Mouse (Mus musculus) C2C12 (cell line): ENCODE measurements around the gene Amotl2. TPM values are rescaled to one million over a fixed set of nuclear protein-coding genes. Genes with fewer than 3 reads are reported as not detected.

Experiments used
- H3K27me3 ChIP-seq: one replicate; pipeline ENCODE4 v1.6.1; 2011; ENCODE audit not compliant: control insufficient read depth, insufficient read depth, insufficient read length
- H3K36me3 ChIP-seq: one replicate; pipeline ENCODE4 v1.6.1; 2011; ENCODE audit not compliant: control insufficient read depth, insufficient read depth
- H3K4me3 ChIP-seq: one replicate; pipeline ENCODE4 v1.5.1; 2011; ENCODE audit warnings: mild to moderate bottlenecking, control low read depth; ENCODE audit not compliant: poor library complexity, insufficient read depth, severe bottlenecking
- H3K79me2 ChIP-seq: one replicate; pipeline ENCODE4 v1.6.1; 2011; ENCODE audit not compliant: control insufficient read depth, insufficient read depth
- H3K79me3 ChIP-seq: one replicate; pipeline ENCODE4 v1.6.1; 2011; ENCODE audit warnings: low read depth, control low read depth
- H3ac ChIP-seq: one replicate; pipeline ENCODE3; 2011; ENCODE audit warnings: low read depth; ENCODE audit not compliant: control insufficient read depth, insufficient read length
- CEBPB ChIP-seq: IDR thresholded peaks from one replicate; pipeline ENCODE4 v1.6.1; 2011; ENCODE audit warnings: low read depth, mild to moderate bottlenecking, control low read depth, moderate library complexity
- CTCF ChIP-seq: IDR thresholded peaks from one replicate; pipeline ENCODE4 v1.5.1; 2011; ENCODE audit not compliant: control insufficient read depth, insufficient read depth, insufficient read length
- FOSL1 ChIP-seq: IDR thresholded peaks from one replicate; pipeline ENCODE4 v1.8.0; 2011; ENCODE audit warnings: mild to moderate bottlenecking, low read length; ENCODE audit not compliant: poor library complexity, insufficient read depth, severe bottlenecking
- MAX ChIP-seq: IDR thresholded peaks from one replicate; pipeline ENCODE4 v1.6.1; 2011; ENCODE audit warnings: mild to moderate bottlenecking, control low read depth
- MYOD1 ChIP-seq: IDR thresholded peaks from one replicate; pipeline ENCODE4 v1.6.1; 2011; ENCODE audit warnings: low read depth; ENCODE audit not compliant: control insufficient read depth, insufficient read length
- MYOG ChIP-seq: IDR thresholded peaks from one replicate; pipeline ENCODE4 v1.6.1; 2011; ENCODE audit not compliant: control insufficient read depth, insufficient read length; ENCODE audit errors: extremely low read depth
- USF1 ChIP-seq: IDR thresholded peaks from one replicate; pipeline ENCODE4 v1.6.1; 2011; ENCODE audit warnings: low read depth, mild to moderate bottlenecking, control low read depth, moderate library complexity
- polyA plus RNA-seq: library from polyadenylated mRNA; unstranded; fragments of >200 nt; fragmentation: generic; extraction: Trizol; gene quantifications from one replicate; pipeline ENCODE4 v1.2.1, GENCODE M21; 2012; ENCODE audit warnings: missing spikeins

The Amotl2 gene
- polyA plus RNA-seq, 1 experiment: 61.0 TPM

- no peaks in the 10 kb centered on the region for H3K79me2 ChIP-seq
- H3K27me3 ChIP-seq: no peaks in the 10 kb centered on the region
- H3K4me3 ChIP-seq: no peak overlapping the region
- H3ac ChIP-seq: no peak overlapping the region
- TF ChIP-seq USF1 (no peak), CTCF (no peak), FOSL1 (no peak), MYOD1 (no peak), MYOG (no peak), CEBPB (no peak), MAX (no peak)
- no peaks in the 10 kb centered on the region for H3K79me3 ChIP-seq
- H3K36me3 ChIP-seq: no peaks in the 10 kb centered on the region
Observed at GRCm38 (mm10) chr9:102769257-102769656, 52.8 kb downstream of the Amotl2 start.

- Histone ChIP-seq H3ac (no peak overlapping the region), H3K27me3 (no peaks in the 10 kb centered on the region), H3K4me3 (no peak overlapping the region), H3K79me2 (no peaks in the 10 kb centered on the region), H3K79me3 (no peaks in the 10 kb centered on the region), H3K36me3 (no peaks in the 10 kb centered on the region)
- TF ChIP-seq FOSL1: no peak
- TF ChIP-seq CEBPB: no peak
- TF ChIP-seq MYOG: no peak
- TF ChIP-seq MAX: no peak
- no peak for TF ChIP-seq USF1
- no peak for TF ChIP-seq CTCF
- no peak for TF ChIP-seq MYOD1
Observed at GRCm38 (mm10) chr9:102770190-102770589, 53.7 kb downstream of the Amotl2 start.

GRCm38 (mm10) chr9:102771308-102771895, 54.9 kb downstream of the Amotl2 start:
- H3K36me3 ChIP-seq: no peaks in the 10 kb centered on the region
- TF ChIP-seq CEBPB: no peak
- no peak for TF ChIP-seq MYOG
- TF ChIP-seq USF1: no peak
- TF ChIP-seq FOSL1: no peak
- no peak for TF ChIP-seq MAX
- TF ChIP-seq MYOD1: no peak
- TF ChIP-seq CTCF: no peak
- H3ac ChIP-seq: no peak overlapping the region
- H3K27me3 ChIP-seq: no peaks in the 10 kb centered on the region
- no peak overlapping the region for H3K4me3 ChIP-seq
- no peaks in the 10 kb centered on the region for H3K79me3 ChIP-seq
- no peaks in the 10 kb centered on the region for H3K79me2 ChIP-seq

- Histone ChIP-seq H3K36me3 (no peaks in the 10 kb centered on the region), H3K27me3 (no peaks in the 10 kb centered on the region), H3K79me2 (no peaks in the 10 kb centered on the region), H3K79me3 (no peaks in the 10 kb centered on the region), H3K4me3 (peak overlapping the region; percentile 3), H3ac (no peak overlapping the region)
- TF ChIP-seq FOSL1 (peak; percentile 47), CTCF (no peak), MYOG (no peak), USF1 (no peak), MYOD1 (no peak), CEBPB (peak; percentile 32), MAX (no peak)
Observed at GRCm38 (mm10) chr9:102777631-102778591, 61.4 kb downstream of the Amotl2 start.

GRCm38 (mm10) chr9:102779493-102779892, 63.0 kb downstream of the Amotl2 start:
- no peaks in the 10 kb centered on the region for H3K79me2 ChIP-seq
- peak; percentile 85 for TF ChIP-seq CTCF
- TF ChIP-seq FOSL1: no peak
- no peak overlapping the region for H3ac ChIP-seq
- no peak overlapping the region for H3K4me3 ChIP-seq
- no peaks in the 10 kb centered on the region for H3K27me3 ChIP-seq
- H3K36me3 ChIP-seq: no peaks in the 10 kb centered on the region
- no peaks in the 10 kb centered on the region for H3K79me3 ChIP-seq

Other genes starting within 250 kb of the Amotl2 start
- gene Ky, start 210.9 kb upstream of the Amotl2 start, polyA plus RNA-seq: not detected
- gene Anapc13, start 90.4 kb upstream of the Amotl2 start, polyA plus RNA-seq: 136 TPM
- 9.4 TPM for gene Cep63, start 90.1 kb upstream of the Amotl2 start, polyA plus RNA-seq
- gene Ryk, start 118.2 kb downstream of the Amotl2 start, polyA plus RNA-seq: 68.4 TPM